Mouse (Mus musculus): ENCODE data around the gene Mllt10.

Mllt10 gene

DNA sequence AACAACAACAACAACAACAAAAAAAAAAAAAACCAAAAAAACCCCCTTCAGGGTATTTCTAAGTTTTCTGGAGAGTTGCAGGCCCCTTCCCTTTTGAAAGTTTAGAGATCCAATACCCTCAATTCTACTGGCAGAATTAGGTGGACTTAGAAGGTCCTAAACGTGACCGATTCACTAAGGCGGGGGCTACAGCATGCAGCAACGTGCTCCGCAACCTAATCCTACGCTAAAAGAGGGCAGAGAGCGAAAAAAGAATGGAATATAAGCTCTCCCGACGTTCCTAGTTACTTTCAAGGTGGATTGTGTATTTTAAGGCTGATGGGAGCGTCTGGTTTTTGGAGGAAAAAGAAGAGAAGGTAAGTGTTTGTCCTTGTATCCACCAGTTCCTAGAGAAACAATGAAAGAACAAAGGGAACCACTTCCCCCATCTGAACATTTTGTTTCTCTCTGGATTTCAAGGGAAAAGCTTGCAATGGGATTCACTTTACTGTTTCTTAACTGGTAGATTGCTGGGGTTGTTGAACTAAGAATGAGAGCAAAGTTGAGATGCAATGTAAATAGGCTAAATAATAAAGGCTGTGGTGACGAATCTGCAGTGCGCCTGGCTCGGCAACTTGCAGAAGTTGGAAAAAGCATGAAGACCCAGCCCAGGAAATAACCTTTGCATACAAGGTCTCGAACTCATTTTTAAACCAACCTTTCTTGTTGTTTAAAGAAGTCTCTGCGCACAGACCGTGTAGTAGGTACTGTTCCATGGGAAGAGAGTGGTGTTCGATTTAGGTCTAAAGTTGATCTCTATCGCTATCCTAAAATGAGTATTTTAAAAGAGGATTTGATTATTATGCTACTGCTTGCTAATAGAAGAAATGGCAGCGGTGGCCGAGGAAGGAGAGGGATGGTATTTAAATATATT, at the start of gene Mllt10:
Gene Mllt10, plus strand, starts transcription at position 222 of the 913 bp plus-strand sequence.
- no peak for DNase-seq (ENCODE audit: low read depth, low spot score)

DNA sequence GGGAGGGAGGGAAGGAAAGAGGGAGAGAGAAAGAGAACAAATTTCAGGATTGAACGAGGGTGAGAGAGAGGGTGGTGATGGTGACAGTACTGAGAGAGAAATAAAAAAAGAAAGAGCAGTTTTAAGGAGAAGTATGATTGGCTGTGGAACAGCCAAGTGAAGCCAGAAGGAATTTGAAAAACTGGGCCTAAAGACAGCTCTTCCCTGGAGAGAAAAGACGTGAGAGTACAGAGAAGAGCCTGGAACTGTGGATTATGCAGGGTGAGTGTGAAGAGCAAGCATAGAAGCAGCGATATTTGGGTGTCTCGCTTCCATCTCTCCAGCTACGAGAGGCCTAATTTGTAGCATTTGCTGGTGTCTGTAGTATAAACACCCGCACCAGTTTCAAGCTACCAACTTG, 43.8 kb upstream of the Mllt10 start:
- no peak for DNase-seq (ENCODE audit: low read depth, low spot score)

DNA sequence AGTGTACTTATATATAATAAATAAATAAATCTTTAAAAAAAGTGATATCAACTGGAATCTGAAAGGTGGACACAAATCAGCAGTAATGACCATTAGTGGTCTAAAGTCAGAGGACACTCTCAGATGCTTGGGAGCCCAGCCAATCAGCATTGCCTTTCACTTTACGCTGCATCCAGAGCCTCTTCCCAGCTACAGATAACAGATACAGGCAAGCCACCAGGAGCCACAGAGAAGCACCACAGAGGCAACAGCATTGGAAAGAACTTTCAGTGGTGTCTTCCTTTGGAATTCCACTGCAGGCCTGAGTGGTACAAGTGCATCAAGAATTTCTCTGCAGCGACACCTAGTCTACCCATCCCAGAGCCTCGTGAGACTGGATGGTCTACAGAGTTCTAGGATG, 42.2 kb upstream of the Mllt10 start:
- DNase-seq (ENCODE audit: low read depth, low spot score) = no peak

DNA sequence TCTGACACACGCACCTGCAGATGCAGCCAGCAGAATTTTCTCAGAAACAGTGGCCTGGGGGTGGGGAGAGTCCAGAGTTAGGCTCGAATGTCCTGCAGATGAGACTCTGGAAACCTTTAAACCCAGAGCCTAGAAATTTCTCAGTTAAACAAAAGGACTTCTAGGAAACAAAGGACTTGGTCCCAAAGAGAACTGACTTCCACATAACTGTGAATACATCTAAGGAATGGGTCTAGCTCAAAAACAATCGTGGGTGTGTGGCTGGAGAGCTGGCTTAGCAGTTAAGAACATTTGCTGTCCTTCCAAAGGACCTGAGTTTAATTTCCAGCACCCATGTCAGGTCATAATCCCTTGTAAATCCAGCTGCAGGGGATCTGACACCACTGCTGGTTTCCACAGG, 39.5 kb upstream of the Mllt10 start:
- no peak for DNase-seq (ENCODE audit: low read depth, low spot score)

DNA sequence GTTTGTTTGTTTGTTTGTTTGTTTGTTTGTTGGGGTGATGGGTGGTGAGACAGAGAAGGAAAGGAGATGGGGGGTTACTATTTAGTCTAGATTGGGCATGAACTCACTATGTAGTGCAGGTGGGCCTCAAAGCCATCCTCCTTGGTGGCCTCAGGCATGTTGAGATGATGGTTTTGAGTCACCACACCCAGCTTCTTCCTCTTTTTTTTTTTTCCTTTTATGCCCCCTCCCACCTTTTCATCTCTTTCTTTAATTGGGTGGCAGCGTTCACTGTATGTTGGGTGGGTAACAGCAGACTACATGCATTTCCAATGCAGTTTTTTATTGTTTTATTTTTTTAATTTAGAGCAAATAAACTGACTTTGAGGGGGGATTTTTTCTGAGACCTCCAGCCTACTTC, 38.4 kb upstream of the Mllt10 start:
- DNase-seq (ENCODE audit: low read depth, low spot score) = no peak

DNA sequence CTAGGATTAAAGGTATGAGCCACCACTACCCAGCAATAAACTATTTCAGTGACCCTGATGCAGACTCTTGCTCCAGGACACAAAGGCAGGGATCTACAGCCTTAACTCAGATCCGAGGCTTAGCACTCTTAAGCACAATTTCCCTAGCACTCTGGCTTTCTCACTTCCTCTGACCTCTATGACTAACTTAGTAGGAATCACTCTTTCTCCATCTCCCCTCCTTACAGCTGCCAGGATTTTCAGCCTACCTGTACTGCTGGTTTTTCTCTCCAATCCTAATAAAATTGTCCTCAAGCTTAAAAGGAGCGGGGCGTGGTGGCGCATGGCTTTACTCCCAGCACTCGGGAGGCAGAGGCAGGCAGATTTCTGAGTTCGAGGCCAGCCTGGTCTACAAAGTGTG, 37.7 kb upstream of the Mllt10 start:
- DNase-seq (ENCODE audit: low read depth, low spot score) = no peak

DNA sequence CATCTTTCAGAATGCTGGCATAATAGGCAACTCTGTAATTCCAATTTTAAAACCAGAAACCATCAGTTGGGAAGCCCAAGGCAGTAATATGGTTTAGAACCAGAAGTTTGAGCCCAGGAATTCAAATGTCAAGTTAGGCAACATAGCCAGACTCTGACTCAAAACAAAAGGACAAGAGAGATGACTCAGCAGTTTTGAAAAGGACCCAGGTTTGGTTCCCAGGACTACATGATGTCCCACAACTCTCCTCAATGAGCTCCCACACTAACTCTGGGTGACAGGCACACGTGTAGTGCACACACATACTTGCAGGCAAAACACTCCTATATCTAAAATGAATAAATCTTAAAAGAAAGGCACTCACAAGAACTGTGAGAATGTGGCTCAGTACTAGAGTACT, 35.9 kb upstream of the Mllt10 start:
- DNase-seq (ENCODE audit: low read depth, low spot score) = no peak

DNA sequence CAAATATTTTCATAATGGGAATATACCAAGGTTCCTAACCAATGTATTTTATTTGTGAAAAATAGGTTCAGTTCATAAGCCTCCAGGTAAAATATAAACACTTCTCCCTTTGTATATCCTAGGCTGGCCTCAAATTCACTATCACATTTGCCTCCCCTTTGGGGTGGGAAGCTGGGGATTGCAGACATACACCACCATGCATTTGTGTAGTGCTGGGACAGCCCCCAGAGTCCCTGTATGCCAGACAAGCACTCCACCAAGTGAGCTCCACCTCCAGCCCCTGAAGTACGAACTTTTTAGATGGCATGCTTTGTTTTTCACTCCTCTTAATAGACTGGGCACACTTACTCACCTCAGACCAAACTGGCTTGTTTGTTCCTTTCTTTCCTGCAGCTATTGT, 32.2 kb upstream of the Mllt10 start:
- DNase-seq (ENCODE audit: low read depth, low spot score) = no peak

DNA sequence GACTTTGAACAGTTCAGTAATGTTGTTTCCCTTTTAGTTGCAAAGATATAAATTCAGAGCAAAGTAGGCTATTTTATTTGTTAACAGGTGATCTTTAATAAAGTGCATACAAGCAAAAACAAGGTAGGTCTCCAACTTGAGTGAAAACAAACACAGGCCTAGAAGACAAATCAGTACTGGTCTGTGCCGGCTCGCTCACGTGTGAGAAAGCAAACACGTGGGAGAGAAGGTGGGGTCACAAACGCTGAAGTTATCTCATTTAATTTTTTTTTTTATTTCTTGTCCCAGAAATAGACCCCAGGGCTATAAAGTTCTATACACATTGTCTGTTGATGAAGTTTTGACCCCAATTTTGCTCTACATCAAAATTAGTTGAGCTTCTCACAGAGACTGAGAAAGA, 29.9 kb upstream of the Mllt10 start:
- DNase-seq (ENCODE audit: low read depth, low spot score) = no peak

DNA sequence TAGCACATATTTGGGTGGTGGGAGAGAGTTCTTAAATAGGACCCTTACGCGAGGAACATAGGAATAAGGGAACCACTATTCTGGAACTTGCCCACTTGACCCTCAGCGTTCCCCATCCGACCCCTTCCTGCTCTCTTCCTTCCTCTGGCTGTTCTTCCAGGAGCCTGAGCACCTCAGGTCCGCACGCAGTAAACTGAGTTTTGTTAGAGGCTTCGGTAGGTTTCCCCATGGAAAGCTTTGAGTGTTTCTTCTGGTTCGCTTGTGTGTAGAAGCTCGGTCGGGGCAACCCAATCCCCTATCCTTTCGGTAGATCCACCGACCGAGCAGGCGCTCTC, 29.3 kb upstream of the Mllt10 start:
- no peak for DNase-seq (ENCODE audit: low read depth, low spot score)

DNA sequence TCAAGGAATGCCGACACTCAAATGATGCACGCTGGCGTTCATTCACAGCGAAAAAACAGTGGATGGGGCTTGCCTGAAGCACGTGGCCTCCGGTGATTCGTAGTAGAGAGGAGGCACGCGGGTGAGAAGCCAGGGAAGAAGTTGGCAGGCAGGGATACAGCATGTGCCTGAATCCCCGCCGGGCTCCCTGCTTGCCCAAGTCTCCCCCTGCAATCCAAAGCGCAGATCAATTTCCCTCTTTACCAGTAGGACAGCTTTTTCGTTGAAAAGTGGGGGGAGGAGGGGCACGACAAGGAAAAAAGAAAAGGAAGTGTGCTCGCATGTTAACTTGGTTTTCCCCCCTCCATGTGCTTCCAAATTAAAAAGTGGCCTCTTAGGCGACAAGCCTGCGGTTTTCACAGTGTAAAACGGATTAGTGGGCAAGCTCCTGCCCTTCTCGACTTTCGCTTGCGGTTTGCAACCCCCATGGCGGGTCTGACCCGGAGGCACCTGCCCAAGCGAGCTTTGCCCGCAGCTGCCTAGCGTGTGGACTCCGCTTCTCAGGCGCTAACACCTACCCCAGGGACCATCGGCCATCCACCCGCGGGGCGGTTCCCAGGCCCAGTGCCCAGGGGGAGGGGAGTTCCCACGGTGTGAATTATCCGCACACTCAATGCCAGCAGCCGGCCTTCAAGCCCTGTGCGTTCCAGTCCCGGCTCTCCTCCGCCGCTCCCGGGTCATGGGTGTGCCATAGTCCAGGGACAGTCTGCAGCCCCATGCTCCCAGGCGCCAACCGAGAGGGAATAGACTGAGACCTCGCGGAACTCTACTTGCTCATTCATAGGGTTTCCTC, 28.7 kb upstream of the Mllt10 start:
- DNase-seq (ENCODE audit: low read depth, low spot score) = peak; percentile 40

DNA sequence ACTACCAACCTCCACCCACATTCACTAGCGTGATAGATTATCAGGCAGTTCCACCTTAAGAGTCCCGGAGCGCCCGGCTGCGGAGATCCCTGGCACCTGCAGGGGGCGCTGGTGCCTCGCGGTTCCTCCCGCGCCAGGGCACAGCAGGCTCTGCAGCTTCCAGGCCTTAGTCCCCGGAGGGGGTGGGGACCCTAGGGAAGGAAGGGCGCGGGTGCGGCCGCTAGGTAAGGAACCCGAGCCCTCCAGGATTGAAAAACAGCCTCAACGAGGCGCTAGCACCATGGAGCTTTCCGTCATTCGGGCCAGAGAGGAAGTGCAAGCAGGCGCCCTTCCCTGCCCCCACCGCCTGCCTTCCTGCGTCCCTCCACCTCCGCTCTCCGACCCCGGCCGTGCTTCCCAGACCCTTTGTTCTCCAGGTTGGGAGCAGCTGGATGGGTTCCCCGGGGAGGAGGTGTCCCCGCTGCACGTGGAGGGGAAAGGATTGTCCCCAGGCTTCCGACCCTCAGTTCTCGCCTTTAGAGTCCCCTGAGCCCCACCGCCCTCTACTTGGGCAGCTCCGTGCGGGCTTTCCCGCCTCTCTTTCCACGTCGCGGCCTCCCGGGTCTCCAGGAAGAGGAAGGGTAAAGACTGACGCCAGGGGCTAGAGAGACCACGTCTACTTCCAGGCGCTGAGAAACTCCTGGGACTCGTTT, 27.4 kb upstream of the Mllt10 start:
- peak; percentile 92 for DNase-seq (ENCODE audit: low read depth, low spot score)

DNA sequence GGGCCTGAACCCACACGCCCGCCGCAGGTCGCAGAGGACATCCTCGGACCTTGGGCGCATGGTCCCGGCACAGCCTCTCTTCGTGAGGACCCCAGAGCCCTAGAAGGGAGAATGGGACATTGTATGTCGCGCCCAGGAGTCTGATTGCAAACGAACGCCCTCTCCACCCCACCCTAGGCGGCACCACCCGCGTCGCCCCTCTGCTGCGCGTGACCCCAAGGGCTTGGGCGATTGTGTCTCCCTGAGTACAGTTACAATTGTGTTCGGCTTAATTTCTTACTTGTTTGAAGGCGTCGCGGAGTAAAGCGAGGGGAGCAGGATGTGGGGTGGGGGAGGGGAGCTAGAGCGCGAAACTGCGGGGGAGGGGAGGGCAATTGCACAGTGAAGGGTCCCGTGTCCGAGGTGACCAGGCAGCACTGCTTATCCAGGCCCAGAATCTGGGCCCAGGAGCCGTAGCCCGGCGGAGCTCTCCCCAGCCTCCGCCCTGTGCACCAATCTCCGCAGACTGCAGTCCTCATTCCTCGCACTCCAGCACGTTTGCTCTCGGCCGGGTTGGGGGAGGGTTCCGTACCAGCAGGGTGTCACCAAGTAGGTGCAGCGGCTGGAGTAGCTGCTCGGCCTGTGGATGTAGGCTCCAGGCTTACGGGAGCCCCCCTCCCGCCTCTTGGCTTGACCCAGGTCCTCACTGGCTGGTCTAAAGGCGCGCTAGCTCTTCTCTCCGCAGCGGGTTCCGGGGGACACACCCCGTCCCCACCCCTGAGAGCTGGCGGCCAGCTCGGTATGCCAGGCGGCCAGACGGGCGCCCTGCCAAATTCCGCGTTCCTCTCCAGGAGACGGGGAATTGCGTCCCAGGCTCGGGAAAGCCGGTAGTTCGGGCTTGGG, 26.7 kb upstream of the Mllt10 start:
- DNase-seq (ENCODE audit: low read depth, low spot score) = peak; percentile 64

DNA sequence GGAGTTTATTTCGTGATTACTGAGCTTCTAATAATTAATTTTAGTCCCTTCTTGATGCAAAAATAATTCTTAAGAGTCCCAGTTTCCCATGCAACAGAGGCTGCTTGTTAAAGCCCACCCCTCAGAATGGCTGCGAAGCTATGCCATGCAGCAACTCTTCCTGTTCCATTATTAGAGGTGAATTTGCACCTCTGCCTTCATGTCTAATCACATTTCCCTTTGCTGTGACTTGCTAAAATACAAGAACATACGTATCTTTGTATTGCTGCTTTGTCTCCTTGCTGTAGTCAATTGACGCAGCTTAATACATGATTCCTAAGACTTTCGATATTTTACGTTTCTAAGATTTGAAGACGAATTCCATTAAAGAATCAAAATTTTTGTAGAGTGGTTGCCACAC, 25.4 kb upstream of the Mllt10 start:
- no peak for DNase-seq (ENCODE audit: low read depth, low spot score)

DNA sequence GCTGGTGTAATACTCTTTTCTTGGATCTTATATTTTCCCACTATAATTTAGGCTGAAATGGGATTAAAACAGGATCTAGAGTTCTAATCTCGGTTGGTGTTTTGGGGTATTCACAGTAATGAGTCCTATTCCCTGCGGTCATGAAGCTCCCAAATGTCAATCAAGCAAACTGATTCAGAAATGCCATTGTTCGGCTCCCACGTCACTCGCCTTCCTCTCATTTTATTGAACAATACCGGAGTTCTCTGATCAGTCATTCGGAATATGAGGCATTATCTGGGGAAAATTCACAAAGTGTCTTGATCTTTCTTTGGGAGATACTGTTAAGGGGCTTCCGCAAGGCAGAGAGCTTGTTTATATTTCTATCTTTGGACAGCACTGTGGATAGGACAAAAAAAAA, 24.5 kb upstream of the Mllt10 start:
- no peak for DNase-seq (ENCODE audit: low read depth, low spot score)

DNA sequence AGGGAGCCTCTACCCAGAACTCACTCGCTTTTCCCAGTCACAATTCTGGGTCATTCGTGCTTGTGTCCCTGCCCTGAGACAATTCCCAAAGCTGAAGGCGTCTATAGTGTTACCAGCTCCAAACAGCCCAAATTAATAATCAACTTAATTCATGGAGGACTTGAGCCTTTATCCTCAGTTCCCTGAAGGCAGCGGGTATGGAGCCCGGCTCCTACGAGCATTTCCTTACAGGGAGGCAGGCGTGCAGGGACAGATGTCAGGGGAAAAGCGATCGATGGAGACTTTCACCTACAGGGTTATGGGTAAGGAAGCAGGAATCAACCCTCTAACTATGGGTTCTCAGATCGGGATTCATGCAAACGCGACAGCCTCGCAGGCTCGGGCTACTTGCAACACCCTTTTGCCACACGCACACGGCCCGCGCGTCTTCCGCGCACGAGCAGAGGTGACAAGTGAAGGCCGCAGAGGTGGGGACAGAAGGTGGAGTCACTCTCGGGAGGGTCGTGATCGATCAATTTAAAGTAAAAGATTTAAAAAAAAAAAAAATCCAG, 23.7 kb upstream of the Mllt10 start:
- peak; percentile 7 for DNase-seq (ENCODE audit: low read depth, low spot score)

DNA sequence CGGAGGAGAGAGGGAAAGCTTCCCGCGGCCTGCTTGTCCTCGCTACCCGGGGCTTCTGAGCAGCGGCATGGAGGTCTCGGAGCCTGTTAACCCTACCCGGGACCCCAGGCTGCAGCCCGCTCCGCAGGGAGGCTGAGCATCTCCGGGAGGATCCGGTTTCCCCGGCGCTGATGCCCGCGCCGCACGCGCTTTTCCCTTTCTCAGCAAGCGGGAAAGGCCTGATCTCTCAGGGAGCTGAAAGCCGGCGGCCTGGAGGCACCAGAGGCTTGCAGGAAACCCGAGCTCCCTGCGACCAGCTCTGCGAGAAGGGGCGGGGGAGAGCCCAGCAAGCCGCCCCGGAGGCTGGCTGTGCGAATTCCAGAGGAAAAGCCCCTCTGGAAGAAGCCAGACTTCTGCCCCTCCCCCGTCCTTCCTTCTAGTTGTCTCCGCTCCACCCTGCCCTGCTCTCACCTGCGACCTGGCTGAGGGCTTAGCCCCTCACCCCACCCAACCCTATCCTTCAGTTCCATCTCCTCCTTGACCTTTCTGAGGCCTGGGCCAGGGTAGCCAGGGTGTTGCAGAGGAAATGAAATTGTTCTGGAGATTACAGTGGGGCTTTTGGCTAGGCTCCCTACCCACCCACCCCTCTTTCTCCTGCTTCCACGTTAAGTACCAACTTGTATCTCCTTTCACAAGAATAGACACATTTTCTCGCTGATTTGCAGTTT, 23.1 kb upstream of the Mllt10 start:
- DNase-seq (ENCODE audit: low read depth, low spot score) = peak; percentile 7

DNA sequence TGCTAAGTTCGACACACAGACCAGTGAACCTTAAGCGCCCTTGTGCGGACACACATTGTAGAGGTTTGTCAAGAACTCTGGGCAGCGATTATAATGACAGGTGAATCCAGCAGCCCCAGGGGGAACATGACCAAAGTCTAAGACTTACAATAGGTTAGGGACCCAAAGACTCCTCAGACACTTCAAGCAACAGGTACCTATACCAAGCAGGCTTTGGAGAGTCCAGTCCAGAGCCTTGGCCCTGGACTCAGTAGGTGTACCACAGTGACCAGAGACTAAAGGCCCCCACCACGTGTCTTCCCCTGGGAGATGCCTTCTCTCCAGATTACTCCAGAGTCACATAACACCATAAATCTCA, 22.5 kb upstream of the Mllt10 start:
- no peak for DNase-seq (ENCODE audit: low read depth, low spot score)

DNA sequence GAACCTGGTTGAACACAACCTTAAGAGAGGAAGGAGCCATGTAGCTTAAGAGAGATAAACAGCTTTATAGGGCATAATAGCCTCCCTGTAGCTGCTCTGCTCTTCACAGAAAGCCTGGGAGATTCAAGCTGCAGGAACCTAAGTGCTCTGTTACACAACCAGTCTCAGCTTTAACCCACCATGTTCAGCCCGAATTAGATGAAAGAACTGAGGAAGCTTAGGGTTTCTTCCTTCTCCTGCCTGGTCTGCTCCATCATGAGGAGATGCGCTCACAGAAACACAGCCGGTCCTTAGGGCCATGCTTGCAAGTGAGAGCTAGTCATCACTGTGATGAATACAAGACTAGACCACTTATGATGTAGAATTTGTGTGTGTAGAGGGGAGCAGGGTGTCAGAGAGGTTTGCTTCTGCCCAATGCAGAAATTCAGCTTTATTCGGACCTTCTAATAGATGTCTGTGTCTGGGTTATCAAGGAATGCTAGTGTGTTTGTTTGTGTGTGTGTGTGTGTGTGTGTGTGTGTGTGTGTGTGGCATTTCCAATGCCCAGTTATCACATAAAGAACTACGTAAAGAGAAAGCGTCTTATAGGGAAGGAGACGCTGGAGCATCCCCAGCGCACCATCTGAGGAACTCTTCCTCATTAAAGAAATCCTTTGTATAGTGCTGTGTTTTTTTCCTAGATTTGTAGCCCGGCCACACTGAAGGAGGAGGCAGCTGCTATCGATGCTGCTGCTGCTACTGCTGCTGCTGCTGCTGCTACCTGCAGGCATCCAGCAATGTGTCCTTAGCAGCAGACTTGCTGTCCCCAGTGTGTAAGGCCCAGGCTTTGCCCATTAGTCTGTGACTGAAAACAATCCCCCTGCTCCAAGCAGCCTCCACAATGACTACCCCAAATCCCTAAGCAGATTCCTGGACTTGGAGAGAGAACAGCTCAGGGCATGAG, 21.6 kb upstream of the Mllt10 start:
- no peak for DNase-seq (ENCODE audit: low read depth, low spot score)

Measured in CD4-positive helper T cell, adult 2 months (primary cell).